In the genomic region with DNA sequence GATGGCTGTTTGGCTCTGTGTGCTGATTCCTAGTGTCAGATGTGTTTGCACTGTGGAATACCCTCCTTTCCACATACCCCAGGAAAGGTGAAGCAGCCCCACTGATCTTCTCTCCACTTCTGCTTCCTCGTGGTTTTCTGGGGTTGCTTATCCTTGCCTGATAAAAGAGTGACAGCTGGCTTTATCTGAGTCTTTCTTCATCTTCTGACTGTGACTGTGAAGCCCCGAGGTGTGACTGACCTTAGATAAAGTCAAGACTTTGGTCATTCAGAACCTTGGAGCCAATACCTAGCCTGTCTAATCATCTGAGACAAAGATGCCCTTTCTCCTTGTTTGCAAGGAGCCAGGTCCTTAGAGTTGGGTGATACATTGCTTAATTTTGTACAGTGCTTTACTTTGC, we compare ENCODE assay signal across 15 mouse cellular contexts.
"Had no signal": no experiment of that assay in that cellular context is flagged by ENCODE, and none has a peak within 500 bp of the region (broad histone marks: within the 10 kb centered on the region; RNA-seq: fewer than 3 reads in every experiment).

No protein-coding gene starts in this region.

- H3K4me2 ChIP-seq: kidney, embryonic 15.5 days; lung, embryonic 15.5 days; neural tube, embryonic 15.5 days had no signal

- H3K4me1 ChIP-seq: kidney, embryonic 15.5 days; limb, embryonic 10.5 days; lung, embryonic 15.5 days; midbrain, embryonic 10.5 days; neural tube, embryonic 15.5 days had no signal

- H3K27me3 ChIP-seq: kidney, embryonic 15.5 days; lung, embryonic 15.5 days; neural tube, embryonic 15.5 days had no signal

- H3K9ac ChIP-seq: kidney, embryonic 15.5 days; lung, embryonic 15.5 days; neural tube, embryonic 15.5 days had no signal

- H3K9me3 ChIP-seq: kidney, embryonic 15.5 days; limb, embryonic 10.5 days; lung, embryonic 15.5 days; midbrain, embryonic 10.5 days; neural tube, embryonic 15.5 days had no signal

- ATAC-seq: inflammation-experienced regulatory T-cells, adult 6 months had no signal

- H3K36me3 ChIP-seq: limb, embryonic 10.5 days; lung, embryonic 15.5 days; midbrain, embryonic 10.5 days; neural tube, embryonic 15.5 days had no signal

- DNase-seq: kidney, adult 2 months; kidney, postnatal 14 days; midbrain, embryonic 14.5 days; right cerebral cortex, postnatal 4 days; spleen, adult 18-20 months; thymus, adult 18-20 months; thymus, postnatal 14 days had no signal

- H3K27ac ChIP-seq: kidney, embryonic 15.5 days; limb, embryonic 10.5 days; lung, embryonic 15.5 days; midbrain, embryonic 10.5 days; neural tube, embryonic 15.5 days; stomach, postnatal 0 days had no signal

- H3K4me3 ChIP-seq: kidney, embryonic 15.5 days; limb, embryonic 10.5 days; lung, embryonic 15.5 days; midbrain, embryonic 10.5 days; myocyte; neural tube, embryonic 15.5 days had no signal
